Mouse (Mus musculus): ENCODE data around the gene Efcab8. TPM values are rescaled to one million over a fixed set of nuclear protein-coding genes. Genes with fewer than 3 reads are reported as not detected.

The Efcab8 gene
- polyA plus RNA-seq (2015; fragmentation: Nextera tagmentation; extraction: Ambion mirVana): 0.02 TPM in 1 of 2 replicates, not detected in the other

GRCm38 (mm10) chr2:153779394-153779981, at the start of gene Efcab8:
Efcab8 (plus strand) TSS chr2:153779931.
- Histone ChIP-seq H3K27ac (ENCODE audit: low read length) (no peak within 1 kb of the TSS), H3K4me2 (ENCODE audit: low read depth, low read length) (peak within 1 kb of the TSS; percentile 62), H3K4me3 (ENCODE audit: low read length) (peak within 1 kb of the TSS; percentile 32), H3K9ac (ENCODE audit: low read depth, low read length) (peak within 1 kb of the TSS; percentile 5), H3K4me1 (ENCODE audit: control insufficient read depth, insufficient read depth, low read length) (peaks cover 3% of the 10 kb centered on the region; the same call in 1 of the 2 replicates), H3K27me3 (replicated peaks; ENCODE audit: control insufficient read depth, insufficient read depth, low read length) (no peaks in the 10 kb centered on the region), H3K36me3 (ENCODE audit: control insufficient read depth, insufficient read depth, low read length) (no peaks in the 10 kb centered on the region), H3K9me3 (ENCODE audit: control insufficient read depth, low read length) (no peaks in the 10 kb centered on the region)
- peak; percentile 62 for ATAC-seq
- 33% methylated on average over 12 of the region's 12 CpGs for WGBS

- Histone ChIP-seq H3K9me3 (ENCODE audit: control insufficient read depth, low read length) (no peaks in the 10 kb centered on the region), H3K27me3 (replicated peaks; ENCODE audit: control insufficient read depth, insufficient read depth, low read length) (no peaks in the 10 kb centered on the region), H3K27ac (ENCODE audit: low read length) (no peak overlapping the region), H3K9ac (ENCODE audit: low read depth, low read length) (no peak overlapping the region), H3K4me1 (ENCODE audit: control insufficient read depth, insufficient read depth, low read length) (no peaks in the 10 kb centered on the region), H3K4me2 (ENCODE audit: low read depth, low read length) (no peak overlapping the region), H3K4me3 (ENCODE audit: low read length) (no peak overlapping the region), H3K36me3 (ENCODE audit: control insufficient read depth, insufficient read depth, low read length) (no peaks in the 10 kb centered on the region)
- ATAC-seq: no peak
- 71% methylated on average over 4 of the region's 4 CpGs for WGBS
These were observed 45.7 kb upstream of the Efcab8 start for GRCm38 (mm10) chr2:153734033-153734432.

- peaks cover 20% of the 10 kb centered on the region for H3K4me1 ChIP-seq (ENCODE audit: control insufficient read depth, insufficient read depth, low read length)
- H3K27me3 ChIP-seq (replicated peaks; ENCODE audit: control insufficient read depth, insufficient read depth, low read length): no peaks in the 10 kb centered on the region
- peak within 1 kb of the TSS; percentile 86 for H3K4me2 ChIP-seq (ENCODE audit: low read depth, low read length)
- no peaks in the 10 kb centered on the region for H3K9me3 ChIP-seq (ENCODE audit: control insufficient read depth, low read length)
- peak within 1 kb of the TSS; percentile 88 for H3K27ac ChIP-seq (ENCODE audit: low read length)
- ATAC-seq: peak; percentile 98
- H3K36me3 ChIP-seq (ENCODE audit: control insufficient read depth, insufficient read depth, low read length): no peaks in the 10 kb centered on the region
- 9% methylated on average over 58 of the region's 58 CpGs for WGBS
- H3K9ac ChIP-seq (ENCODE audit: low read depth, low read length): peak within 1 kb of the TSS; percentile 94
- peak within 1 kb of the TSS; percentile 78 for H3K4me3 ChIP-seq (ENCODE audit: low read length)
These were observed 39.0 kb upstream of the Efcab8 start, which contains the start of gene Mapre1 for GRCm38 (mm10) chr2:153740500-153741436. Mapre1 (plus strand) TSS chr2:153741274.

GRCm38 (mm10) chr2:153741437-153742065, 38.2 kb upstream of the Efcab8 start:
- peak overlapping the region; percentile 94 for H3K9ac ChIP-seq (ENCODE audit: low read depth, low read length)
- WGBS: 1% methylated on average over 46 of the region's 56 CpGs
- peaks cover 23% of the 10 kb centered on the region for H3K4me1 ChIP-seq (ENCODE audit: control insufficient read depth, insufficient read depth, low read length)

GRCm38 (mm10) chr2:153747994-153748393, 31.7 kb upstream of the Efcab8 start:
- H3K9me3 ChIP-seq (ENCODE audit: control insufficient read depth, low read length): no peaks in the 10 kb centered on the region
- no peak overlapping the region for H3K4me2 ChIP-seq (ENCODE audit: low read depth, low read length)
- peak; percentile 61 for ATAC-seq
- no peaks in the 10 kb centered on the region for H3K27me3 ChIP-seq (replicated peaks; ENCODE audit: control insufficient read depth, insufficient read depth, low read length)
- H3K27ac ChIP-seq (ENCODE audit: low read length): no peak overlapping the region
- no peak overlapping the region for H3K9ac ChIP-seq (ENCODE audit: low read depth, low read length)
- H3K36me3 ChIP-seq (ENCODE audit: control insufficient read depth, insufficient read depth, low read length): 0 out of 2 replicates have a peak, but pooled peaks cover 7% of the 10 kb centered on the region
- peaks cover 18% of the 10 kb centered on the region for H3K4me1 ChIP-seq (ENCODE audit: control insufficient read depth, insufficient read depth, low read length)
- no peak overlapping the region for H3K4me3 ChIP-seq (ENCODE audit: low read length)

More at GRCm38 (mm10) chr2:153741437-153742065, 38.2 kb upstream of the Efcab8 start:
- H3K9me3 ChIP-seq (ENCODE audit: control insufficient read depth, low read length): no peaks in the 10 kb centered on the region
- H3K27me3 ChIP-seq (replicated peaks; ENCODE audit: control insufficient read depth, insufficient read depth, low read length): no peaks in the 10 kb centered on the region
- peak overlapping the region; percentile 88 for H3K27ac ChIP-seq (ENCODE audit: low read length)
- H3K36me3 ChIP-seq (ENCODE audit: control insufficient read depth, insufficient read depth, low read length): no peaks in the 10 kb centered on the region
- ATAC-seq: peak; percentile 87
- peak overlapping the region; percentile 78 for H3K4me3 ChIP-seq (ENCODE audit: low read length)
- H3K4me2 ChIP-seq (ENCODE audit: low read depth, low read length): peak overlapping the region; percentile 86

GRCm38 (mm10) chr2:153750363-153750762, 29.4 kb upstream of the Efcab8 start:
- WGBS: 88% methylated on average over 2 of the region's 2 CpGs

GRCm38 (mm10) chr2:153762121-153762520, 17.6 kb upstream of the Efcab8 start:
- no peak overlapping the region for H3K4me3 ChIP-seq (ENCODE audit: low read length)
- no peak for ATAC-seq
- no peaks in the 10 kb centered on the region for H3K4me1 ChIP-seq (ENCODE audit: control insufficient read depth, insufficient read depth, low read length)
- H3K27me3 ChIP-seq (replicated peaks; ENCODE audit: control insufficient read depth, insufficient read depth, low read length): no peaks in the 10 kb centered on the region
- no peak overlapping the region for H3K9ac ChIP-seq (ENCODE audit: low read depth, low read length)
- no peak overlapping the region for H3K4me2 ChIP-seq (ENCODE audit: low read depth, low read length)
- WGBS: 86% methylated on average over 5 of the region's 5 CpGs
- H3K36me3 ChIP-seq (ENCODE audit: control insufficient read depth, insufficient read depth, low read length): peaks cover 15% of the 10 kb centered on the region
- no peak overlapping the region for H3K27ac ChIP-seq (ENCODE audit: low read length)
- no peaks in the 10 kb centered on the region for H3K9me3 ChIP-seq (ENCODE audit: control insufficient read depth, low read length)

More at GRCm38 (mm10) chr2:153750363-153750762, 29.4 kb upstream of the Efcab8 start:
- peaks cover 10% of the 10 kb centered on the region for H3K4me1 ChIP-seq (ENCODE audit: control insufficient read depth, insufficient read depth, low read length)
- H3K9me3 ChIP-seq (ENCODE audit: control insufficient read depth, low read length): no peaks in the 10 kb centered on the region
- H3K27ac ChIP-seq (ENCODE audit: low read length): no peak overlapping the region
- H3K36me3 ChIP-seq (ENCODE audit: control insufficient read depth, insufficient read depth, low read length): 0 out of 2 replicates have a peak, but pooled peaks cover 7% of the 10 kb centered on the region
- H3K9ac ChIP-seq (ENCODE audit: low read depth, low read length): no peak overlapping the region
- no peaks in the 10 kb centered on the region for H3K27me3 ChIP-seq (replicated peaks; ENCODE audit: control insufficient read depth, insufficient read depth, low read length)
- H3K4me3 ChIP-seq (ENCODE audit: low read length): no peak overlapping the region
- ATAC-seq: no peak
- no peak overlapping the region for H3K4me2 ChIP-seq (ENCODE audit: low read depth, low read length)

GRCm38 (mm10) chr2:153767484-153767883, 12.2 kb upstream of the Efcab8 start:
- H3K4me2 ChIP-seq (ENCODE audit: low read depth, low read length): no peak overlapping the region
- H3K36me3 ChIP-seq (ENCODE audit: control insufficient read depth, insufficient read depth, low read length): 0 out of 2 replicates have a peak, but pooled peaks cover 7% of the 10 kb centered on the region
- no peaks in the 10 kb centered on the region for H3K27me3 ChIP-seq (replicated peaks; ENCODE audit: control insufficient read depth, insufficient read depth, low read length)
- no peak overlapping the region for H3K27ac ChIP-seq (ENCODE audit: low read length)
- 49% methylated on average over 6 of the region's 6 CpGs for WGBS
- H3K9me3 ChIP-seq (ENCODE audit: control insufficient read depth, low read length): no peaks in the 10 kb centered on the region
- ATAC-seq: no peak
- no peak overlapping the region for H3K9ac ChIP-seq (ENCODE audit: low read depth, low read length)
- no peak overlapping the region for H3K4me3 ChIP-seq (ENCODE audit: low read length)
- no peaks in the 10 kb centered on the region for H3K4me1 ChIP-seq (ENCODE audit: control insufficient read depth, insufficient read depth, low read length)

GRCm38 (mm10) chr2:153768881-153769280, 10.8 kb upstream of the Efcab8 start:
- Histone ChIP-seq H3K9ac (ENCODE audit: low read depth, low read length) (no peak overlapping the region), H3K27ac (ENCODE audit: low read length) (no peak overlapping the region), H3K36me3 (ENCODE audit: control insufficient read depth, insufficient read depth, low read length) (0 out of 2 replicates have a peak, but pooled peaks cover 7% of the 10 kb centered on the region), H3K4me1 (ENCODE audit: control insufficient read depth, insufficient read depth, low read length) (no peaks in the 10 kb centered on the region), H3K4me3 (ENCODE audit: low read length) (no peak overlapping the region), H3K27me3 (replicated peaks; ENCODE audit: control insufficient read depth, insufficient read depth, low read length) (no peaks in the 10 kb centered on the region), H3K4me2 (ENCODE audit: low read depth, low read length) (no peak overlapping the region), H3K9me3 (ENCODE audit: control insufficient read depth, low read length) (no peaks in the 10 kb centered on the region)
- no peak for ATAC-seq
- 85% methylated on average over 2 of the region's 2 CpGs for WGBS

All from intestine, embryonic 16.5 days (tissue).